Mouse (Mus musculus) urinary bladder, postnatal 14 days (tissue): Measurements from ENCODE around the gene Agmat.
"Not testable (repeated sequence)": the region's sequence is repeated elsewhere in the genome, so short reads cannot be mapped to it uniquely, and the experiment has no call there.

Experiments
- DNase-seq: peaks from one replicate; pipeline ENCODE4 v3.0.0; 2021; ENCODE audit warnings: low spot score

Agmat gene

GRCm38 (mm10) chr4:141736856-141737255 lies 9.6 kb upstream of the Agmat start:
- no peak for DNase-seq

DNA sequence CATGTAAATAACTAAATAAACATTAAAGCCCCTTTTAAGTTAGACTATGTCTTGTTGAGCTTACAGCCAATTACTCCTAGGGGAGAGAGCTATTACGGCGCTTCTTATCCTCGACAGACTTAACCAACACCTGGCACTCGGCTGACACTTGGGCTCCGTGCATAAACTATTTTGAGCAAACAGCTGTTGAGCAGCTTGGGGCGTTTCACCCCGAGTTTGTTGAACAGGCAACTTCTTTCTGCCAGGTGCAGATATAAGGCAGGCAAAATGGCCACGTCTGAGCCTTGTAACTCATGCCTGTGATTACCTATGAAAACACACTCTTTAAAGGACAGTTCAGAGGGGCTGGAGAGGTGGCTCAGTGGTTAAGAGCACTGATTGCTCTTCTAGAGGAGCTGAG lies 8.5 kb upstream of the Agmat start:
- DNase-seq = no peak

- DNase-seq = peak; percentile 76
Measured at GRCm38 (mm10) chr4:141741856-141742255, 4.6 kb upstream of the Agmat start.

GRCm38 (mm10) chr4:141742381-141742780 lies 4.1 kb upstream of the Agmat start:
- DNase-seq = no peak

DNA sequence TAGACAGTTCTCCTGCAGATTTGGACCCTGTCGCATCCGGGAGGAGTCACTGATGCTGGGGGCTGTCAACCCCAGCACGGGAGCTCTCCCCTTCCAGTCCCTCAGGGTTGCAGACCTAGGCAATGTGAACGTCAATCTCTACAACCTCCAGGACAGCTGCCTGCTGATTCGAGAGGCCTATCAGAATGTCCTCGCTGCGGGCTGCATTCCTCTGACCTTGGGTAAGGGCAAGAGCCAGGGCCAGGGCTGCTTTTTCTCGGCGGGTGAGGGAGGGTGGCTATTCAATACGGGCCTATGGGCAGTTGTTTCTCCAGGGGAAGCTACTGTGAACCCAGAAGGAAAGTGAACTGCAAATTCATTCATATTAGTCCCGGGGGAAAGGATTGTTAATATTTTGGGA lies 3.1 kb downstream of the Agmat start:
- no peak for DNase-seq

- DNase-seq = no peak
Measured at GRCm38 (mm10) chr4:141750826-141751225, 4.4 kb downstream of the Agmat start.

- no peak for DNase-seq
Measured at GRCm38 (mm10) chr4:141751419-141752075, 5.1 kb downstream of the Agmat start.

GRCm38 (mm10) chr4:141752076-141752421 lies 5.6 kb downstream of the Agmat start:
- no peak for DNase-seq

- no peak for DNase-seq
Measured at GRCm38 (mm10) chr4:141755375-141755930, 9.0 kb downstream of the Agmat start.

DNA sequence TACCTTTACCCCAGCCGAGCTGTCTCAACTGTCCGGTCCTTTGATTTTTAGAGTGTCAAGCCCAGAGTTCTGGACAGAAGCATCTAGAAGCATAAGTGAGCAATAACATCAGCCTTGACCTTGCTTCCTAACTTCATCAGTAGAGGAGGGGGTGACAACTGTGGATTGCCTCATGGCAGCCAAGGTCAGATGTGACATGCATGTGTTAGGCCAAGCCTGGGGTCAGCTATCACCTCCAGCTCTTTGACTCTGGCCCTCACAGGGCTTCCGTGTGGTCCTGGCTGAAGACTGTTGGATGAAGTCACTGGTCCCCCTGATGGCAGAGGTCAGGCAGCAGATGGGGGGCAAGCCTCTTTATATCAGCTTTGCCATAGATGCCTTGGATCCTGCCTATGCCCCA lies 10.7 kb downstream of the Agmat start:
- no peak for DNase-seq

GRCm38 (mm10) chr4:141758874-141759542 lies 12.5 kb downstream of the Agmat start:
- DNase-seq = no peak

- DNase-seq = no peak
Measured at GRCm38 (mm10) chr4:141760942-141761341, 14.5 kb downstream of the Agmat start.

GRCm38 (mm10) chr4:141762102-141762598 lies 15.7 kb downstream of the Agmat start:
- no peak for DNase-seq

- DNase-seq = no peak
Measured at GRCm38 (mm10) chr4:141763476-141763875, 17.0 kb downstream of the Agmat start.

DNA sequence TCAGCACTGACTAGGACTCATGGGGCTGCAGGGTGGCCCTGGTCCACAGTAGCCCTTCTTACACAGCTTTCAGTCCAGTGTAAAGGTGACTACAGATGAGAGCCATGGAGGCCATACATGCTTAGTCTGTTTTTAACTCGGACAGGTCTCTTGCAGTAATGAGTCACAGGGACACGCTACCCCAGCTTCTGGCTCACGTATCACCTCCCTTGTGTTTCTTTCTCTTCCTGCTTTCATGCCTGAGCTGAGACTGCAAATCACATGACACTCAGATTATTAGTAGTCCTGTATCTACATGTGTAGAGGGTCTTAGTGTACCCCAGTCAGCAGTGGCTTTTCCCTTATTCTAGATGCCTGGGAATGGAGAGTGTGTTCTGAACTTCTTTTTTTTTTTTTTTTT lies 18.5 kb downstream of the Agmat start:
- DNase-seq = no peak

GRCm38 (mm10) chr4:141766316-141766667 lies 19.8 kb downstream of the Agmat start:
- DNase-seq = no peak

DNA sequence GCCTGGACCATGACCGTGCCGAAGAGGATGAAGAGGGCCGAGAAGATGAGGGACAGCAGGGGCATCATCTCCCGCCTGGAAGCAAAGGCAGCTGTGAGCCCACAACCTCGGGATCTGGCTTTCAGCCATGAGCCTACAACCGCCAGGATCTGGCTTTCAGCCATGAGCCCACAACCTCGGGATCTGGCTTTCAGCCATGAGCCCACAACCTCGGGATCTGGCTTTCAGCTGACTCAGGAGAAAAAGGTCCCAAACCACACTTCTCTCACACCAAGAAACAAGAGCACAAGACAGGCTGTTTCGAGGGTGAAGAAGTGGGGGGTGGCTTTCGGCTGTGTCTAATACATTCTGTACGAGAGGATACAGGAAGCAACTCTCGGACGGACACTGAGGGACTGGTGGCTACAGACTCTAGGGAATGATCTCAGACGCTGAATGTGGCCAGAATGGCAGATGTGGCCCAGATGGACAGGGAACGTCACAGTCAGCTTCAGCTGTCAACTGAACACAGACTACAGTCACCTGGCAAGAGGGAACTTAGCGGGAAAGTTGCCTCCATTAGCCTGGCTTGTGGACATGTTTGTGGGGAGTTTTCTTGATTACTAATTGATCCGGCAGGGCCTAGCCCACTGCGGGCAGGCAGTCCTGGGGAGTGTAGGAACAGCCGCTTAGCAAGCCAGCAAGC lies 20.3 kb downstream of the Agmat start:
- DNase-seq = no peak

DNA sequence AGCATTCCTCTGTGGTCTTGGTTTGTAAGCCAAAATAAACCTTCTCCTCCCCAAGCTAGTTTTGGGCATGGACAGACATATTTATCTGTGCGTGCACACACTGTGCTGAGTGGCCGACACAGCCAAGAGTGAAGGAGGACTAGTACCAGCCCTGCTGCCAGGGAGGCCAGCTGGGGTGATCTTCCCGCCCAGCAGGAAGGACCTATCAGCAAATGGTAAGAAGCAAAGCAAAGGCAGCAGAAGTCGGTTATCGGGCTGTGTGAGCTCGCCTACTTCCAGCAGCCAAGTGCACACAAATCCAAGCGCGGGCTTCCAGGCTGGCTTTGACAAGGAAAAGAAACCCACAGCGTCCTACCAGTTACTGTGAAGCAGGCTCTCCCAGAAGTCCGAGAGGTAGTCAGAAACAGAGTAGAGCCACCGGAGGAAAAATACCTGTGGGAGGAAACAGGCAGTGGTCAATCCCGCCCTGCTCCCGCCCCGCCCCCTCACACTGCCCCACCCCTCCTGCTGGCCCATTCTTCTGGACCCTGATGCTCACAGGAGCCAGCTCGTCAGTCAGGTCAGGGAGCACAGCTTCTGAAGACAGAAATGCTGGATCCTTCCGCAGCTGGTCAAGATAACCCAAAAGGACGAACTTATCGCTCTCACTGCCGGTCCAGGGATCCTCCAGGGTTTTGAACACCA lies 21.0 kb downstream of the Agmat start:
- DNase-seq = peak; percentile 53

- DNase-seq = no peak
Measured at GRCm38 (mm10) chr4:141769501-141770160, 23.2 kb downstream of the Agmat start.

DNA sequence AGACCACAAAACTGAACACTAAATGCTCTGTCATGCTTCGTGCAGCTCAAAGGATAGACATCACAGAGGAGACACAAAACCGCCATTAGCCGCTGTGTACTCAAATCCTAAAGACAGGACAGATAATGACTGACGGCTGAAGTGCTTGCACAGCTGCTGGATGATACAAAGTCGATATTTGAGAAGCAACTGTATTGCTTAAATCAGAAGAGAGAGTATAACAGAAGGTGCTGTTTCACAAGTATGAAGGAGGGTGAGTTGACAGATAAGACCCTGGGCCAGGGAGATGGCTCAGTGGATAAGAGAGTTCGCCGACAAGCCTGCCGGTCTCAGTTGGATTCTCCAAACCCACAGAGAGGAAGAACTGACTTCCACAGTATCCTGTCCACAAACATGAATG lies 25.4 kb downstream of the Agmat start:
- no peak for DNase-seq

DNA sequence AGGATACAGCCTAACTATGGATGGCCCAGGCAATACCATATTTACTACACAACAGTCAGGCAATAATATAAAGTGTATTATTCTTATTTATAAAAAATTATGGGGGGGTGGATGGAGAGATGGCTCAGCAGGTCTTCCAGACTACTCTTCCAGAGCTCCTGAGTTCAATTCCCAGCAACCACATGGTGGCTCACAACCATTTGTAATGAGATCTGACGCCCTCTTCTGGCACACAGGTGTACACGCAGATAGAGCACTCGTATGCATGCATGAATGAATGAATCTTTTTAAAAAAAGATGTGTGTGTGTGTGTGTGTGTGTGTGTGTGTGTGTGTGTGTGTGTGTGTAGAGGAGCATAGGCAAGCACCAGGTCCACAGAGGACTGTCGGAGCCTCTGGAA lies 26.5 kb downstream of the Agmat start:
- not testable (repeated sequence) for DNase-seq

GRCm38 (mm10) chr4:141779828-141780227 lies 33.4 kb downstream of the Agmat start:
- no peak for DNase-seq
